Mouse (Mus musculus) neural tube, embryonic 14.5 days (tissue): ENCODE data around the gene Grik3. TPM values are rescaled to one million over a fixed set of nuclear protein-coding genes. Genes with fewer than 3 reads are reported as not detected.

ENCODE experiments used
- ATAC-seq: fragments of 200-750 bp; cut with Nextera tagmentation; 2 replicates; pipeline ENCODE4 v1.8.0; 2017; ENCODE audit warnings: low read depth, mild to moderate bottlenecking, moderate TSS enrichment, moderate library complexity
- H3K27ac ChIP-seq: fragments of 300-500 bp; sonication (generic); 2 replicates; pipeline ENCODE4 v1.5.1; 2014; ENCODE audit warnings: low read depth, mild to moderate bottlenecking, control low read depth, low read length, moderate library complexity, mixed read lengths
- H3K27me3 ChIP-seq: fragments of 300-500 bp; sonication (generic); 2 replicates; pipeline ENCODE4 v1.6.1; 2014; ENCODE audit warnings: low read length; ENCODE audit not compliant: control insufficient read depth, insufficient read depth
- H3K36me3 ChIP-seq: fragments of 300-500 bp; sonication (generic); 2 replicates; pipeline ENCODE4 v1.6.1; 2014; ENCODE audit warnings: low read length, mixed read lengths; ENCODE audit not compliant: control insufficient read depth, insufficient read depth
- H3K4me1 ChIP-seq: fragments of 300-500 bp; sonication (generic); 2 replicates; pipeline ENCODE4 v1.6.1; 2014; ENCODE audit warnings: low read length; ENCODE audit not compliant: control insufficient read depth, insufficient read depth
- H3K4me2 ChIP-seq: fragments of 300-500 bp; sonication (generic); 2 replicates; pipeline ENCODE4 v1.6.1; 2014; ENCODE audit warnings: mild to moderate bottlenecking, low read depth, low read length, control low read depth
- H3K4me3 ChIP-seq: fragments of 300-500 bp; sonication (generic); 2 replicates; pipeline ENCODE4 v1.5.1; 2014; ENCODE audit warnings: low read depth, low read length, control low read depth, mixed read lengths
- H3K9ac ChIP-seq: fragments of 300-500 bp; sonication (generic); replicated peaks from 2 replicates; pipeline ENCODE4 v1.6.1; 2014; ENCODE audit warnings: low read depth, mild to moderate bottlenecking, control low read depth, low read length, mixed read lengths
- H3K9me3 ChIP-seq: fragments of 300-500 bp; sonication (generic); 2 replicates; pipeline ENCODE4 v1.6.1; 2016; ENCODE audit warnings: low read length; ENCODE audit not compliant: control insufficient read depth
- WGBS: fragments of 180-500 bp; shearing (Covaris S2); extraction: QIAGEN DNeasy Blood & Tissue Kit; methylation state at CpG from one replicate; pipeline ENCODE4 v1.1.7; 2014; 5-methylcytosine and 5-hydroxymethylcytosine counted together
- polyA plus RNA-seq: library from polyadenylated mRNA; unstranded; fragments of >200 nt; fragmentation: Nextera tagmentation; extraction: Ambion mirVana; gene quantifications from 2 replicates; pipeline ENCODE4 v1.2.1, GENCODE M21; 2014

Gene Grik3
- polyA plus RNA-seq, 1 experiment from 2014 or later: 8.0 TPM

GRCm38 (mm10) chr4:125583272-125583671, 92.8 kb downstream of the Grik3 start:
- 81% methylated on average over 9 of the region's 9 CpGs for WGBS
- no peak overlapping the region for H3K4me2 ChIP-seq

GRCm38 (mm10) chr4:125583935-125584334, 93.4 kb downstream of the Grik3 start:
- Histone ChIP-seq H3K4me3 (no peak overlapping the region), H3K27me3 (no peaks in the 10 kb centered on the region; the same call in 1 of the 2 replicates), H3K4me1 (0 out of 2 replicates have a peak, but pooled peaks cover 2% of the 10 kb centered on the region), H3K36me3 (no peaks in the 10 kb centered on the region), H3K4me2 (no peak overlapping the region), H3K27ac (no peak overlapping the region), H3K9ac (no peak overlapping the region), H3K9me3 (no peaks in the 10 kb centered on the region)
- WGBS: 87% methylated on average over 4 of the region's 4 CpGs
- no peak for ATAC-seq

More at GRCm38 (mm10) chr4:125583272-125583671, 92.8 kb downstream of the Grik3 start:
- Histone ChIP-seq H3K27ac (no peak overlapping the region), H3K4me1 (0 out of 2 replicates have a peak, but pooled peaks cover 2% of the 10 kb centered on the region), H3K9me3 (no peaks in the 10 kb centered on the region), H3K4me3 (no peak overlapping the region), H3K36me3 (no peaks in the 10 kb centered on the region), H3K9ac (no peak overlapping the region), H3K27me3 (no peaks in the 10 kb centered on the region; the same call in 1 of the 2 replicates)
- no peak for ATAC-seq

GRCm38 (mm10) chr4:125584676-125585075, 94.2 kb downstream of the Grik3 start:
- no peaks in the 10 kb centered on the region for H3K9me3 ChIP-seq
- no peak overlapping the region for H3K9ac ChIP-seq
- no peak overlapping the region for H3K27ac ChIP-seq
- WGBS: 79% methylated on average over 3 of the region's 3 CpGs
- ATAC-seq: no peak
- H3K4me3 ChIP-seq: no peak overlapping the region
- H3K4me2 ChIP-seq: no peak overlapping the region
- H3K27me3 ChIP-seq: no peaks in the 10 kb centered on the region; the same call in 1 of the 2 replicates
- H3K4me1 ChIP-seq: peaks cover 3% of the 10 kb centered on the region
- no peaks in the 10 kb centered on the region for H3K36me3 ChIP-seq

GRCm38 (mm10) chr4:125587577-125587976, 97.1 kb downstream of the Grik3 start:
- no peaks in the 10 kb centered on the region; the same call in 1 of the 2 replicates for H3K27me3 ChIP-seq
- no peak overlapping the region for H3K9ac ChIP-seq
- WGBS: 18% methylated on average over 12 of the region's 12 CpGs
- no peak overlapping the region for H3K27ac ChIP-seq
- H3K9me3 ChIP-seq: no peaks in the 10 kb centered on the region
- no peaks in the 10 kb centered on the region for H3K36me3 ChIP-seq
- no peak overlapping the region for H3K4me3 ChIP-seq
- no peak for ATAC-seq
- H3K4me2 ChIP-seq: no peak overlapping the region
- peaks cover 10% of the 10 kb centered on the region for H3K4me1 ChIP-seq

GRCm38 (mm10) chr4:125590241-125590919, 99.9 kb downstream of the Grik3 start:
- Histone ChIP-seq H3K27me3 (no peaks in the 10 kb centered on the region; the same call in 1 of the 2 replicates), H3K9me3 (no peaks in the 10 kb centered on the region), H3K9ac (no peak overlapping the region), H3K36me3 (no peaks in the 10 kb centered on the region), H3K4me2 (no peak overlapping the region), H3K27ac (no peak overlapping the region), H3K4me1 (peaks cover 10% of the 10 kb centered on the region), H3K4me3 (no peak overlapping the region)
- ATAC-seq: no peak; the same call in 1 of the 2 replicates
- 7% methylated on average over 14 of the region's 14 CpGs for WGBS

- no peaks in the 10 kb centered on the region for H3K9me3 ChIP-seq
- no peak overlapping the region for H3K4me3 ChIP-seq
- no peak overlapping the region for H3K9ac ChIP-seq
- WGBS: 45% methylated on average over 4 of the region's 4 CpGs
- H3K27ac ChIP-seq: no peak overlapping the region
- H3K36me3 ChIP-seq: no peaks in the 10 kb centered on the region
- H3K27me3 ChIP-seq: no peaks in the 10 kb centered on the region
- peaks cover 8% of the 10 kb centered on the region for H3K4me1 ChIP-seq
- ATAC-seq: no peak
- no peak overlapping the region for H3K4me2 ChIP-seq
These were observed 102.2 kb downstream of the Grik3 start for GRCm38 (mm10) chr4:125592663-125593062.

GRCm38 (mm10) chr4:125595011-125595410, 104.5 kb downstream of the Grik3 start:
- ATAC-seq: no peak
- 85% methylated on average over 9 of the region's 9 CpGs for WGBS
- Histone ChIP-seq H3K4me1 (peaks cover 4% of the 10 kb centered on the region), H3K4me2 (no peak overlapping the region), H3K9me3 (no peaks in the 10 kb centered on the region), H3K27me3 (no peaks in the 10 kb centered on the region), H3K36me3 (no peaks in the 10 kb centered on the region), H3K9ac (no peak overlapping the region), H3K4me3 (no peak overlapping the region), H3K27ac (no peak overlapping the region)

- no peak overlapping the region for H3K27ac ChIP-seq
- no peak overlapping the region for H3K9ac ChIP-seq
- H3K27me3 ChIP-seq: no peaks in the 10 kb centered on the region
- no peak overlapping the region for H3K4me3 ChIP-seq
- H3K4me1 ChIP-seq: 0 out of 2 replicates have a peak, but pooled peaks cover 3% of the 10 kb centered on the region
- no peaks in the 10 kb centered on the region for H3K9me3 ChIP-seq
- no peak for ATAC-seq
- H3K4me2 ChIP-seq: no peak overlapping the region
- WGBS: 50% methylated on average over 10 of the region's 10 CpGs
- H3K36me3 ChIP-seq: no peaks in the 10 kb centered on the region
These were observed 108.2 kb downstream of the Grik3 start for GRCm38 (mm10) chr4:125598677-125599076.

GRCm38 (mm10) chr4:125599510-125600005, 109.1 kb downstream of the Grik3 start:
- WGBS: 68% methylated on average over 3 of the region's 3 CpGs
- no peak for ATAC-seq
- Histone ChIP-seq H3K4me1 (0 out of 2 replicates have a peak, but pooled peaks cover 3% of the 10 kb centered on the region), H3K9me3 (no peaks in the 10 kb centered on the region), H3K36me3 (no peaks in the 10 kb centered on the region), H3K9ac (no peak overlapping the region), H3K4me2 (no peak overlapping the region), H3K4me3 (no peak overlapping the region), H3K27me3 (no peaks in the 10 kb centered on the region), H3K27ac (no peak overlapping the region)
